Mouse (Mus musculus) cortical plate, adult 2 months (tissue): ENCODE measurements around the gene Dok5.

ENCODE experiments used
- CTCF ChIP-seq: fragments of 200-500 bp; IDR thresholded peaks from 2 replicates; pipeline ENCODE4 v1.5.1; 2011; ENCODE audit warnings: mild to moderate bottlenecking, control low read depth, low read length; ENCODE audit not compliant: insufficient read depth; ENCODE audit errors: extremely low read depth
- POLR2A ChIP-seq: fragments of 200-500 bp; IDR thresholded peaks from 2 replicates; pipeline ENCODE4 v1.6.1; 2011; ENCODE audit warnings: mild to moderate bottlenecking, low read length, control low read depth; ENCODE audit not compliant: insufficient read depth; ENCODE audit errors: extremely low read depth

DNA sequence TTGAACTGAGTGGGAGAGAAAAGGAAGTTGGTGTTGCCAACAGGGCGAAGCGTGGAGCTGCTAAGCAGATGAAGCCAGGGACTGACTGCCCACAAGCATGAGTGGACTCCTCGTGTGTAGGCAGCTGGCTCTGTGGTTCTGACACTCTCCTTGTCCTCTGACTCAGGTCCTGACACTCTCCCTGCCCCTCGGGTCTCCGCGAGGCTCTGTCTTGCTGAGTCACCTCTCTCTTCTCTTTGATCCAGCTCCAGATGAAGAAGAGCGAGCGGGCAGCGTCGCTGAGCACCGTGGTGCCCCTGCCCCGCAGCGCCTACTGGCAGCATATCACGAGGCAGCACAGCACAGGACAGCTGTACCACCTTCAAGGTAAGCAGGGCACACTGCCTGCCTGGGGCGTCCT, 139.0 kb downstream of the Dok5 start:
- TF ChIP-seq POLR2A = no peak
- no peak for TF ChIP-seq CTCF
